8 mouse cellular contexts compared by ENCODE assay signal in the genomic region with DNA sequence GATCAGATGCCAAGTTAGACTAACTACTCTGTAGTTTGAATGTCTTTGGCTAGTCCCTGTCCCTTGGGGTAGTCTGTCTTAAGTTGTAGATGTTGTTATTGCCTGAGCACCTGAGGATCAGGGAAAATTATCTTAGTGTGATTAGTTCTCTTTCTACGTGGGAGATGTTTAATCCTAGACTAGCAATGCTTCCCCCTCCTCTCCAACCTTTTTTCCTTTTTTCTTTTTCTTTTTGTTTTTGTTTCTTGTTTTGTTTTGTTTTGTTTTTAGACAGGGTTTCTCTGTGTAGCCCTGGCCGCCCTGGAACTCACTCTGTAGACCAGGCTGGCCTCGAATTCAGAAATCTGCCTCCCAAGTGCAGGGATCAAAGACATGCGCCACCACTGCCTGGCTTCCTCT. TPM values are rescaled to one million over a fixed set of nuclear protein-coding genes. Genes with fewer than 3 reads are reported as not detected.
DNase-seq lines count a peak whose midpoint lies in the region; ATAC-seq and TF ChIP-seq lines count a peak whose summit lies in the region.

A gene (minus strand): TSS at position 100 of the 399 bp plus-strand sequence.

- 62% methylated on average over 4 of the region's 4 CpGs for WGBS in heart, adult 2 months

- H3K9ac ChIP-seq in heart, adult 2 months (ENCODE audit: low read depth, low read length): peak within 1 kb of the TSS; percentile 88

- ATAC-seq in inflammation-experienced regulatory T-cells, adult 6 months: no peak

- DNase-seq in heart, adult 2 months: no peak
- DNase-seq in heart, adult 11 months: no peak
- no peak for DNase-seq in adrenal gland, postnatal 10 days
- DNase-seq in gastrocnemius, adult 8-10 months (ENCODE audit: low spot score in 2 of 2): no peak
- no peak for DNase-seq in spleen, postnatal 36 days (ENCODE audit: low spot score in 2 of 2)
- no peak for DNase-seq in thymus, postnatal 4 days

- peak within 1 kb of the TSS; percentile 96 for H3K27ac ChIP-seq in heart, adult 2 months

- no peak for TF ChIP-seq POLR2A in heart, adult 2 months (IDR thresholded peaks at IDR 0.05; ENCODE audit: insufficient read depth, low read depth, low read length)

- no peak for TF ChIP-seq CTCF in heart, adult 2 months (IDR thresholded peaks at IDR 0.05)

- intact Hi-C loops in heart, adult 2 months (cut with DNase I): loop anchor here (2.0 to 10.0 kb wide), 2 partner anchors 29 to 161 kb away; a partner anchor contains a TSS

- peak within 1 kb of the TSS; percentile 73 for H3K4me3 ChIP-seq in heart, adult 2 months
- peak within 1 kb of the TSS; percentile 95 for H3K4me3 ChIP-seq in megakaryocyte, embryonic 14.5 days (replicated peaks)

- no peaks in the 10 kb centered on the region for H3K27me3 ChIP-seq in heart, adult 2 months (ENCODE audit: control insufficient read depth, insufficient read depth, low read length)
- peaks cover 23% of the 10 kb centered on the region for H3K27me3 ChIP-seq in megakaryocyte, embryonic 14.5 days (replicated peaks)

- no peaks in the 10 kb centered on the region for H3K4me1 ChIP-seq in heart, adult 2 months (ENCODE audit: control insufficient read depth, insufficient read depth, low read length)
- H3K4me1 ChIP-seq in megakaryocyte, embryonic 14.5 days: peaks cover 57% of the 10 kb centered on the region

- H3K79me2 ChIP-seq in heart, adult 2 months (replicated peaks; ENCODE audit: control insufficient read depth, insufficient read depth, low read length): no peaks in the 10 kb centered on the region

- no peaks in the 10 kb centered on the region for H3K36me3 ChIP-seq in heart, adult 2 months (ENCODE audit: control insufficient read depth, insufficient read depth, low read length)
- peaks cover 13% of the 10 kb centered on the region for H3K36me3 ChIP-seq in megakaryocyte, embryonic 14.5 days (replicated peaks; ENCODE audit: low read length)

- no peak for TF ChIP-seq EP300 in heart, adult 2 months (IDR thresholded peaks at IDR 0.05; ENCODE audit: insufficient read depth, low read depth, low read length)

- H3K9me3 ChIP-seq in megakaryocyte, embryonic 14.5 days: no peaks in the 10 kb centered on the region

RNA-seq across cellular contexts. Expression of the gene that starts here (rescaled TPM):
- total RNA-seq in heart, adult 2 months (2021): 10 to 100 TPM; 63.9 to 73.5 TPM
- 44.1 and 59.6 TPM in 2 replicates for polyA plus RNA-seq in heart, adult 2 months (2012; rRNA removed)
- 10 to 100 TPM; 54.1 to 64.3 TPM for total RNA-seq in adrenal gland, postnatal 10 days (2021)
- total RNA-seq in gastrocnemius, adult 8-10 months (2022): 10 to 100 TPM; 49.2 to 61.5 (median 56.2) TPM
- polyA plus RNA-seq in inflammation-experienced regulatory T-cells, adult 6 months (2017; shearing (Covaris generic)): 10 to 100 TPM; 48.7 to 54.7 (median 50.4) TPM
- 5.3 and 9.6 TPM in 2 replicates for polyA plus RNA-seq in megakaryocyte, embryonic 14.5 days (2012; ENCODE audit: insufficient read depth, low replicate concordance)
